Mouse (Mus musculus): ENCODE measurements around the gene Rps16.
"Not testable (repeated sequence)": the region's sequence is repeated elsewhere in the genome, so short reads cannot be mapped to it uniquely, and the experiment has no call there.

Rps16 gene

DNA sequence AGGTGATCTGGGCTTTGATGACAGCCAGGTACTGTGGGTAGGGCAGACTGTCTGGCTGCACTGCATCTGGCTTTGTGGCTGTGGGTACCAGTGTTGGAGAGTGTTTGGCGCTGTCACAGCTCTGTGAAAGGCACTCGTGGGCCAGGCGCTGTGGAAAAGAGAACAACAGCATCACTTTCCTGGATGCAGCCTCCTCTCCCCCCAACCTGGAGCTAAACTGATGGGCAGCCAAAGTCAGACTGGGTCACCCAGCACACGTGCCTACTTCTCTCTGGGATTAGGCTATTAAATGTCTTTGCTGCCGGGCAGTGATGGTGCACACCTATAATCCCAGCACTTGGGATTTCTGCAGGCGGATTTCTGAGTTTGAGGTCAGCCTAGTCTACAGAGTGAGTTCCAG is 36.4 kb downstream of the Rps16 start:
- not testable (repeated sequence) for DNase-seq (ENCODE audit: low spot score in 2 of 2)

DNA sequence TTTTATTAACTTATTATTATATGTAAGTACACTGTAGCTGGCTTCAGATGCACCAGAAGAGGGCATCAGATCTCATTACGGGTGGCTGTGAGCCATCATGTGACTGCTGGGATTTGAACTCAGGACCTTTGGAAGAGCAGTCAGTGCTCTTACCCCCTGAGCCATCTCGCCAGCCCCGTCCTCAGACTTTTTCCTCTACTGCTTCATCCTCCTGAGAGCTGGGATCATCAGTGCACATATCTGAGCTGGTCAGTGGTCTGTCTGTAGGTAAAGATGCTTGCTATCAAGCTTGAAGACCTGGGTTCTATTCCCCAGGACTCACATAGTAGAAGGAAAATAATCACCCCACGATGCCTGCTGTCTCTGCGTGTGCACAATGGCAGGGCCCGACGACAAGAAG is 36.9 kb downstream of the Rps16 start:
- not testable (repeated sequence) for DNase-seq (ENCODE audit: low spot score in 2 of 2)

DNA sequence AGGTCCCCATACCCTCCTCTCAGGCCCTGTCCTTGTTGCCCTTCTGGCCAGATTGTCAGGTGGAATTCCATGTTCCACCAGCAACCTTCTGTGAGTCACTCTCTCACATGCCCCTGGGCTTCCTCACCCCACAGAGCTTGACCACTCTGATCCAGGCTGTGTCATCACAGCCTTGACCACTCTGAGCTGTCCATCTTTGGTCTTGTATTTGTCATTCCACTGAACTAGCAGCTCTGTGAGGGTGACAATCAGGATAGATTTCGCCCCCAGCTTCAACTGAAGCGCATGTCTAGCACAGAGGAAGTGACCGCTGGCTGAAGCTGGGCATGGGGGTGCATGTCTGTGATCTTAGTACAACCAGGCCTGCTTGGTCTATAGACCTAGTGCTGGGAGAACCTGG is 39.9 kb downstream of the Rps16 start:
- no peak for DNase-seq (ENCODE audit: low spot score in 2 of 2)

DNA sequence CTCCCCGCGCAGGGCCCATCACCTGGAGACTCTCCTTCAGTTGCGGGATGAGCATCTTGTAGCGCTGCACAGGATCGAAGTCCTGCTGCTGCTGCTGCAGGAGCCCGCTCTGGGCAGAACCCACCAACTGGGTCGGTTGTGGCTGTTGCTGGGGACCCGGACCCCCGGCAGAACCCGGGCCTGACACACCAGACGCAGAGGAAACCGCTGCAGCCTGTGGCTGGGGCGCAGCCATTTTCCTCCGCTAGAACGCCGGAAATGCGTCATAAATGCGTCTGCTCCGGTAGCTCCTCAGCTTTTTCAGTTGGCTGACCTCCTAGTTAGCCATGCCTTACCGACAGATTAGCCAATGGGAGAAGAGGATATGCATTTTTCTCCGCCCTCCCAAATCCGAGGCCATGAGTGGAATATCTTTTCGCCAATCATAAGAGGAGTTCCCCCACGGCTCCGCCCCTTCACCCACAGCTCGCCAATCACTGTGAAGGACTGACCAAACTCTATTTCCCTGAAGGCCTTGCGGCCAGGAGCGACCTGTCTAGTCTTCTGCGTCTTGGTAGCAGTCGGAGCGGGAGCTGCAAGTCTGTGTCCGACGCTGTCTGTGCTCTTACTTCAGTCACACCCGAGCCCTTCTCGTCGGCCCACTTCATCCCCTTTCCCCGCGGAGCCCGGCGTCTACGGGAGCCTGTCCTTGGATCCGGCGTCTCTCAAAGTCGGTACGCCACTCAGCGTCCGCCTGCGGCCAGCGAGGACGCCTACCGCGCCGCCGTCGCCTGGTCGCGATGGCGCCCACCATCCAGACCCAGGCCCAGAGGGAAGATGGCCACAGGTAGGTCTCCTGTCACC is 42.2 kb downstream of the Rps16 start, which contains the start of the genes Med29 and Paf1:
Gene Med29 (minus strand): TSS at position 280 of the 843 bp plus-strand sequence.
Gene Paf1 (plus strand): TSS at position 523 of the 843 bp plus-strand sequence.
- peak; percentile 95 to 96 for DNase-seq (ENCODE audit: low spot score in 2 of 2)

DNA sequence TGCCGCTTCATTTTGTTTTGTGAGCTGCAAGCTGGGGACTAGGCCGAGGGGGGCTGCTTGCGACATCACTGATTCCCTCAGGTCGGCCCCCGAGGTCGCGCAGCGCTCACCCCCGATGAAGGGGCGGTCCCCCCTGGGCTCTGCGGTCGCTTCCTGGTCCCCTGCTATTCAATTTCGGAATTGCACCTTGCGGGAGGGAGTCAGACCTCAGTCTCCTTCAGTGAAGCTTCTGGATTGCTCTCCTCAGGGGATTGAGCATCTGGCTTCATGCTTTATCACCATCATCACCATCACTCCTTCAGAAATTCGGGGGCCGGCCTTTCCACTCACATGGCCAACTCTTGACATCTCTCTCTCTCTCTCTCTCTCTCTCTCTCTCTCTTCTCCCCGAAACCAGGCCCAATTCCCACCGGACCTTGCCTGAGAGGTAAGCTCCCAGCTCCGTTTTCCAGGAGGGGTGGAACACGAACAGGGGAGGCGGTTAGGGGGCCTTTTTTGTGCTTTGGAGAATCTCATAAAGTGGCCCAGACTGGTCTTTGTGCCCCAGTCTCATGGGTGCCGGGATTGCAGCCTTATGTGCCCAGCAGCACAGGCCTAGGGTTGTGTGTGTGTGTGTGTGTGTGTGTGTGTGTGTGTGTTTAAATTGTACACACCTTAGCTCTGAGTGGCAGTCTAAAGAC is 43.0 kb downstream of the Rps16 start:
- DNase-seq (ENCODE audit: low spot score in 2 of 2) = no peak

DNA sequence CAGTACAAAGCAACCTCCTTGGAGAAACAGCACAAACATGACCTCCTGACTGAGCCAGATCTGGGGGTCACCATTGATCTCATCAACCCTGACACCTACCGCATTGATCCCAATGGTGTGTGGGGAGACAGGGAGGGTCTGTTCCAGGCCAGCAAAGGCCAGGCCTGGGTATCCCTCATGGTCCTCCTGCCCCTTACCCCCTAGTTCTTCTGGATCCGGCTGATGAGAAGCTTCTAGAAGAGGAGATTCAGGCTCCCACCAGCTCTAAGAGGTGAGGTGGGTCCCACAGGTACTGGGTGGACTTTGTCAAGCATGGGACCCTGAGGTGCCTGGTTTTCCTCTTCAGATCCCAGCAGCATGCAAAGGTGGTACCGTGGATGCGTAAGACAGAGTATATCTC is 45.0 kb downstream of the Rps16 start:
- DNase-seq (ENCODE audit: low spot score in 2 of 2) = no peak

DNA sequence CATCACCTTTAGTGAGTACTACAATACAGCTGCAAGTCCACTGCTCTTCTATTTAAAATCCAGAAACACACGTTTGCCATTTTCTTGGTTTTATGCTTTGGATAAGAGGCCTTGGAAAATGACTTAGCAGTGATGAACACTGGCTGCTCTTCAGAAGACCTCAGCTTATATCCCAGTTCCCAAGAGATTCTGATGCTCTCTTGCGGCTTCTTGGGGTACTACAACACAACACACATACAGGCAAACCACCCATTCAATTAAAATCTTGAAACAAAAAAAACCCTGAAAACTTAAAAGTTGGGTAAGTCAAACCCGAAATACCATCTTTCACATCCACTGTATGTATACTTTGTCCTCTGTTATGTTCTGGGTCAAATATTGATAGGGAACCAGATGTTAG is 47.5 kb downstream of the Rps16 start:
- DNase-seq (ENCODE audit: low spot score in 2 of 2) = no peak

DNA sequence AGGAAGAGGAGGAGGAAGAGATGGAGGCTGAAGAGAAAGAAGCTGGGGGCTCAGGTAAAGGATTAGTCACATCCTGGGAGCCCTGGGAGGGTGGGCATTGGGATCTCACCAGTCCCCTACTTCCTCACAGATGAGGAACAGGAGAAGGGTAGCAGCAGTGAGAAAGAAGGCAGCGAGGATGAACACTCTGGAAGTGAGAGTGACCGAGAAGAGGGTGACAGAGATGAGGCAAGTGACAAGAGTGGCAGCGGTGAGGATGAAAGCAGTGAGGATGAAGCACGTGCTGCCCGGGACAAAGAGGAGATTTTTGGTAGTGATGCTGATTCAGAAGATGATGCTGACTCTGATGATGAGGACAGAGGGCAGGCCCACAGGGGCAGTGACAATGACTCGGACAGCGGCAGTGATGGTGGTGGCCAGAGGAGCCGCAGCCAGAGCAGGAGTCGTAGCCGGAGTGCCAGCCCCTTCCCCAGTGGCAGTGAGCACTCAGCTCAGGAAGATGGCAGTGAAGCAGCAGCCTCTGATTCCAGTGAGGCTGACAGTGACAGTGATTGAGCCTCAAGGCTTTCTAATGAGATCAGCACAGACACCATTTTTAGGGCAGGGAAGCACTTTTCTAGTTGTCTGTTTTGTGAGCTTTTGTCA is 48.4 kb downstream of the Rps16 start:
- no peak for DNase-seq (ENCODE audit: low spot score in 2 of 2)

DNA sequence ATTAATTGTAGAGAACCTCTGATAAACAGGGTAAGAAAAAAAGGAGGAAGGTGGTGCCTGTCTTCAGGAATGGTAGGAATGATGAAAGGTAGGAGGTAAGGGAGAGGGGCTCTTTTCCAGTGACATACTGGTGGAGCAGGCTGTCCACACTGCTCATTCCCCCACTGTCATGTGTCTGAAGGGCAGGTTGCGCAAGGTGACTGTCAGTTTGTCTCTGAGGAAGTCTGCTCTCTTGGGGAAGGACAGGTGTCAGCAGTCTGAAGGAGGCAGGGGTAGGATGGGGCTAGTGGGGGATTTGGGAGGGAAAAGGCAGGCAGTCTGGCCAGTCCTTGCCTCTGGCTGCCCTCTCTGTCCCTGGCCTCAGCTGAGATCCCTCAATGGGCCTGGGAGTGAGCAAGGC is 50.6 kb downstream of the Rps16 start:
- DNase-seq (ENCODE audit: low spot score in 2 of 2) = no peak

DNA sequence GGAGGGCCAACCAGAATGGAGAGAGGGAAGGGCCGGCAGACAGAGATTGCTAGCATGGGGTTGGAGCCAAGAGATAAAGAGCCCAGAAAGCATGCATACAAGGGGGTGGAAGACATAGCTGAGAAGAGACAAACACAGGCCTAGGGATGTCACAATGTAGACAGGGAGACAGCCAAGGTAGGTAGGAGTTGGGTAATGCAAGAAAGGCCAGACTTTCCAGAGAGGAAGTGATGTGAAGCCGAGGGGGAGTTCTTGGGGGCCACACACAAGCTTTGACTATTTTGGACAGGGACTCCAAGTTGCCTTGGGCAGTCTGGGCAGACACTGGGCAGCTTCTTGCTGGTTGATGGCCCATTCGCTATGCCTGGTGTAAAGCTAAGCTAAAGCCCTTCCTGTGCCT is 51.5 kb downstream of the Rps16 start:
- DNase-seq (ENCODE audit: low spot score in 2 of 2) = no peak
